Mouse (Mus musculus): ENCODE data around the gene Srgap3. TPM values are rescaled to one million over a fixed set of nuclear protein-coding genes. Genes with fewer than 3 reads are reported as not detected.

The Srgap3 gene
- total RNA-seq, 1 experiment = 3.3 TPM

- no peak for DNase-seq (ENCODE audit: low read depth, low spot score)
- no peak for TF ChIP-seq CHD2 (IDR thresholded peaks at IDR 0.05; ENCODE audit: low read depth, low read length)
- TF ChIP-seq ZNF384 (IDR thresholded peaks at IDR 0.05; ENCODE audit: low read depth, low read length) = no peak
- no peak for TF ChIP-seq ZC3H11A (IDR thresholded peaks at IDR 0.05; ENCODE audit: borderline replicate concordance, low read depth, low read length)
- Histone ChIP-seq H3K4me3 (ENCODE audit: insufficient read depth in 1 of 2, low read depth in 1 of 2, low read length in 2 of 2, poor library complexity in 1 of 2, severe bottlenecking in 1 of 2) (no peak overlapping the region), H3K27ac (ENCODE audit: insufficient read depth, low read depth, low read length, poor library complexity, severe bottlenecking) (no peak overlapping the region), H3K36me3 (ENCODE audit: control insufficient read depth, insufficient read depth, low read length, poor library complexity, severe bottlenecking) (no peaks in the 10 kb centered on the region), H3K9ac (ENCODE audit: insufficient read depth, low read depth, low read length, poor library complexity, severe bottlenecking) (no peak overlapping the region), H3K9me3 (ENCODE audit: control insufficient read depth, insufficient read depth, low read depth, low read length) (no peaks in the 10 kb centered on the region), H3K4me1 (ENCODE audit: control insufficient read depth in 2 of 2, insufficient read depth in 2 of 2, low read length in 2 of 2, poor library complexity in 1 of 2) (peaks cover 3 to 4% of the 10 kb centered on the region in 2 experiments)
- in situ Hi-C loops (cut with MboI; ENCODE audit: low sequenced_read_pairs in 2 of 2, unreplicated experiment in 2 of 2) = no loop called here
Measured at GRCm38 (mm10) chr6:112898435-112898834, 48.6 kb downstream of the Srgap3 start.

DNA sequence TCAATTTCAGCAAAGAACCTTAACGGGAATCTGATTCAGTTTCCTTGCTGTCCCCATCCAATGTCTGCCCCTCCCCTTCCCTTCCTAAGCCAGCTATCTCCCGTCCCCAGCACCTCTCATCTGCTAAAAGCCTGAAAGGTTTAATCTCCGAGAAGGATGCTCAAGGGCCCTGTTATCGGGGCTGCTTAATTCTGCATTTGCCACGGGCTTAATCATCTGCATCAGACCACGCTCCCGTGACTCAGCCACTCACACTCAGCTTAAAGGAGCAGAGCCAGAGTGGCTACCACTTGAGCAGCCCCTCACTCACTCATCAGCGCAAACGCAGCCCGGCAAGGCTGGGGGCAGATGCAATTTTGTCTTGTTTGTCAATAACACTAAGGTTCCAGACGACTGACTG, 50.7 kb downstream of the Srgap3 start:
- DNase-seq (ENCODE audit: low read depth, low spot score) = no peak
- Histone ChIP-seq H3K9ac (ENCODE audit: insufficient read depth, low read depth, low read length, poor library complexity, severe bottlenecking) (no peak overlapping the region), H3K4me1 (ENCODE audit: control insufficient read depth in 2 of 2, insufficient read depth in 2 of 2, low read length in 2 of 2, poor library complexity in 1 of 2) (no peaks in the 10 kb centered on the region; a peak in 1 of 4 replicates), H3K27ac (ENCODE audit: insufficient read depth, low read depth, low read length, poor library complexity, severe bottlenecking) (peak overlapping the region; percentile 12; the same call in 1 of the 2 replicates), H3K4me3 (ENCODE audit: insufficient read depth in 1 of 2, low read depth in 1 of 2, low read length in 2 of 2, poor library complexity in 1 of 2, severe bottlenecking in 1 of 2) (no peak overlapping the region), H3K9me3 (ENCODE audit: control insufficient read depth, insufficient read depth, low read depth, low read length) (no peaks in the 10 kb centered on the region), H3K36me3 (ENCODE audit: control insufficient read depth, insufficient read depth, low read length, poor library complexity, severe bottlenecking) (no peaks in the 10 kb centered on the region)
- TF ChIP-seq HCFC1 (IDR thresholded peaks at IDR 0.05; ENCODE audit: borderline replicate concordance, insufficient read depth, low read length) (no peak), MAFK (IDR thresholded peaks at IDR 0.05; ENCODE audit: insufficient read depth, low read depth, low read length) (no peak), ZNF384 (IDR thresholded peaks at IDR 0.05; ENCODE audit: low read depth, low read length) (no peak), CHD2 (IDR thresholded peaks at IDR 0.05; ENCODE audit: low read depth, low read length) (no peak), ZC3H11A (IDR thresholded peaks at IDR 0.05; ENCODE audit: borderline replicate concordance, low read depth, low read length) (no peak)
- in situ Hi-C loops (cut with MboI; ENCODE audit: low sequenced_read_pairs in 2 of 2, unreplicated experiment in 2 of 2) = no loop called here

DNA sequence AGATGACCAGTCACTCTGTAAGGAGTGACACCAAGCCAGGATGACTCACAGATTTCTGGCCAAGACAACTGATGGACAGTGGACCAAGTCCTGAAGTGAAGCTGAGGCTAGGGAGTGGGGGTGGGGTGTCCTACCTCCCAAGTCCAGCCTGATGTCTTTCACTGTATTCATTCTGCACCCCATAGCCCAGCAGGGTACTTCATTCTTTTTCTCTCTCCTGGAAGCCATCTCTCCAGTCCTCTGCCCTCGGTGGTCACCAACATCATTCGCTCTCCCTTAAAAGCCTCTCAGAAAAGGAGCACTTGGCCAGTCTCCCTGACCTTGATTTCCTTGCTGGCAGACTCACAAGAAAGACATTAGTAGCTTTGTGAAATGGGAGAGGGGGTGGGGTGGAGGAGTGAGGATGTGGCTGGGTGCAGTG, 56.7 kb downstream of the Srgap3 start:
- no peak overlapping the region for H3K9ac ChIP-seq (ENCODE audit: insufficient read depth, low read depth, low read length, poor library complexity, severe bottlenecking)
- no peak overlapping the region for H3K4me3 ChIP-seq (ENCODE audit: insufficient read depth in 1 of 2, low read depth in 1 of 2, low read length in 2 of 2, poor library complexity in 1 of 2, severe bottlenecking in 1 of 2)
- no peak for TF ChIP-seq CHD2 (IDR thresholded peaks at IDR 0.05; ENCODE audit: low read depth, low read length)
- no peak for TF ChIP-seq ZC3H11A (IDR thresholded peaks at IDR 0.05; ENCODE audit: borderline replicate concordance, low read depth, low read length)
- no peak for TF ChIP-seq MAFK (IDR thresholded peaks at IDR 0.05; ENCODE audit: insufficient read depth, low read depth, low read length)
- TF ChIP-seq ZNF384 (IDR thresholded peaks at IDR 0.05; ENCODE audit: low read depth, low read length) = no peak
- no peak for DNase-seq (ENCODE audit: low read depth, low spot score)
- peaks cover 0 to 4% of the 10 kb centered on the region in 2 experiments; a peak in 1 of 4 replicates for H3K4me1 ChIP-seq (ENCODE audit: control insufficient read depth in 2 of 2, insufficient read depth in 2 of 2, low read length in 2 of 2, poor library complexity in 1 of 2)
- no peak overlapping the region for H3K27ac ChIP-seq (ENCODE audit: insufficient read depth, low read depth, low read length, poor library complexity, severe bottlenecking)
- H3K9me3 ChIP-seq (ENCODE audit: control insufficient read depth, insufficient read depth, low read depth, low read length) = no peaks in the 10 kb centered on the region
- in situ Hi-C loops (cut with MboI; ENCODE audit: low sequenced_read_pairs in 2 of 2, unreplicated experiment in 2 of 2) = no loop called here
- H3K36me3 ChIP-seq (ENCODE audit: control insufficient read depth, insufficient read depth, low read length, poor library complexity, severe bottlenecking) = no peaks in the 10 kb centered on the region

- no peak overlapping the region for H3K9ac ChIP-seq (ENCODE audit: insufficient read depth, low read depth, low read length, poor library complexity, severe bottlenecking)
Measured at GRCm38 (mm10) chr6:112883588-112884135, 63.4 kb downstream of the Srgap3 start.

More at GRCm38 (mm10) chr6:112883588-112884135, 63.4 kb downstream of the Srgap3 start:
- in situ Hi-C loops (cut with MboI; ENCODE audit: low sequenced_read_pairs in 2 of 2, unreplicated experiment in 2 of 2) = no loop called here
- no peak for DNase-seq (ENCODE audit: low read depth, low spot score)
- TF ChIP-seq MAFK (IDR thresholded peaks at IDR 0.05; ENCODE audit: insufficient read depth, low read depth, low read length) (no peak), ZC3H11A (IDR thresholded peaks at IDR 0.05; ENCODE audit: borderline replicate concordance, low read depth, low read length) (no peak), ZNF384 (IDR thresholded peaks at IDR 0.05; ENCODE audit: low read depth, low read length) (no peak), HCFC1 (IDR thresholded peaks at IDR 0.05; ENCODE audit: borderline replicate concordance, insufficient read depth, low read length) (no peak), CHD2 (IDR thresholded peaks at IDR 0.05; ENCODE audit: low read depth, low read length) (no peak)
- H3K4me1 ChIP-seq (ENCODE audit: control insufficient read depth in 2 of 2, insufficient read depth in 2 of 2, low read length in 2 of 2, poor library complexity in 1 of 2) = peaks cover 0 to 4% of the 10 kb centered on the region in 2 experiments; a peak in 1 of 4 replicates
- no peak overlapping the region for H3K27ac ChIP-seq (ENCODE audit: insufficient read depth, low read depth, low read length, poor library complexity, severe bottlenecking)
- H3K4me3 ChIP-seq (ENCODE audit: insufficient read depth in 1 of 2, low read depth in 1 of 2, low read length in 2 of 2, poor library complexity in 1 of 2, severe bottlenecking in 1 of 2) = no peak overlapping the region
- no peaks in the 10 kb centered on the region for H3K36me3 ChIP-seq (ENCODE audit: control insufficient read depth, insufficient read depth, low read length, poor library complexity, severe bottlenecking)
- H3K9me3 ChIP-seq (ENCODE audit: control insufficient read depth, insufficient read depth, low read depth, low read length) = no peaks in the 10 kb centered on the region
